Mouse (Mus musculus) thymus, postnatal 10 days (tissue): Measurements from ENCODE around the gene Actl7b.

Experiments used
- DNase-seq, 2 experiments: peaks; one replicate each; pipeline ENCODE4 v3.0.0; 2021; ENCODE audit warnings: low spot score in 2 of 2

The Actl7b gene

DNA sequence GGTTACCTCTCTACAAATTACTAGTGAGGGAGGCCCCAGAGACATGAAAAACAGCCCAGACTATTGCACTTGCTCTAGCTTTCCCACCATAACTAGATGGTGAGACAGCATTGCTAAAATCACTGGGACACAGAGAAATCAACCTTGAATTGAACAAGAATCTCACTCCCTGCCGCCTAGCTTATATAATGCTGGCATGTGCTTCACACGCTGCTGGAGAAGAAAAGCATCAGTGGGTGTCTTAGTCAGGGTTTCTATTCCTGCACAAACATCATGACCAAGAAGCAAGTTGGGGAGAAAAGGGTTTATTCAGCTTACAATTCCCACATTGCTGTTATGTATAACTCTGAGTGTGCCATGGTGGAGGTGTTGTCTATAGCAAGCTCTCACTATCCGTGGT, 28.1 kb downstream of the Actl7b start:
- no peak for DNase-seq

DNA sequence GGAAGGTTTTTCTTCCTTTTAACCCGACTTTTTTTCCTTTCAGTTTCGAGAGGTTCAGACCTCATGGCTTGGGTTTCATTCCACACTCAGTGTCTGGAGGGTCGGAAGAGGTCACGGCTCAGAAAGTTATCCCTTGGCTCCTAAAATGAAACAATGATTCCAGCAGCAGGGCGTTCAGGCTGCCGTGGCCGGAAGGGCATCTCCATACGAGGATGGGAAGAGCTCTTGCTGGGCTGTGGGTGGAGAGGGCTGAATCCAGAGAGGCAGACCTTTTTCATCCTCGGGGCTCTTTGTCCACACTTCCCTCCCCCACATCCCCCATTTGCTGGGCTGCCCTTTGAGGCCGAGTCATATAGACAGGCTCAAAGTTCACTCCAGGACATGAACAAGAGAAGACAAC, 39.0 kb downstream of the Actl7b start:
- no peak for DNase-seq

DNA sequence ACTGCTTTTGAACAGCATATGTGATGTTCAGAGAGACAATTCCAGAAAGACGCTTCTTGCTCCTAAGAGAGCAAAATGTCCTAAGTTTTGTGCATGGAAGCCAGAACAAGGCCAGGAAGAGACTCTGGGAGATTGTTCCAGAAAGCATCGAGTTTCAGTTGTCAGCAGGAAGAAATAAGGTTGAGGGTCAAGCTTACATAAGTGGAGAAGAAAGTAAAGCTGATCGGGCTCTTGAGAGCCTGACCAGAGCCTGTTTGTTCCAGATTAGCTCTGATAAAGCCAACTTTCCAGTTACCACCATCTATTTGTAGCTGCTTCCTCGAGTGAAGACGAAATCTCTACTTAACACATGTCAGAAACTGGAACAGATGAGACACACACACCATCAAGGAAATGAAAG, 42.6 kb downstream of the Actl7b start:
- DNase-seq, result no peak

DNA sequence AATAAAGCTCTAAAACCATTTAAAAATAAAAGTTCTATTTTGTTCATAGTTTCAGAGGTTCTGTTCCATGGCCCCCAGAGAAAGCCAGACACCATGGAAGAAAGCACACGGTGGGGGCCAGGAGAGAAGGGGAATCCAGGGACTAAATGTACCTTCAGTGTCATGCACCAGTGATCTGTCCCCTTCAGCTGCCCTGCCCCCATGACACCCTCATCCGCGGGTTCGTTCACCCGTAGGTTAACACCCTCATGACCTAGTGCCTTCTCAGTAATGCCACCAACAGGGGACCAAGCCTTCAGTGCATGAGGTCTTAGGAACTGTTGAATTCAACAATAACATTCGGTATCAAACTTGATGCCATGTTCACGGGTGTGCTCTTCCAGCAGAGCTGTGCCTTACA, 44.8 kb downstream of the Actl7b start:
- no peak for DNase-seq
